Mouse (Mus musculus): ENCODE results near the gene Crebl2.

Crebl2 gene

DNA sequence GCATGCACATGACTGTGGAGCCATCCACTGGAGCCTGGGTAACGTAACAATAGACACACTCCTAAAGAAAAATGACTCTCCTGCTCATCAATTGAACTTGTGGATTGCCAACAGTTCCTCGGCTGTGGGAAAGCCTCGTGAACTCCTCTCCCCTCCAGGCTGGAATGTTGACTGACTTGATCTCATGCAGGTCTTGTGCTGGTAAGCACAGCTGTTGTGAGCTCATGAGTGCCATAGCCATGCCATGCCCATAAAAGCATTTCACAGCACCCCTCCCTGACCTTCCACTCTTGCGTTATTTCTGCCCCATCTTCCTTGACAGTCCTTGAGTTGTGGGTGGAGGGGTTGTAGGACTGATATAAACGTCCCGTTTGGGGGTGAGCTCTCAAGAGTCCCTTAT is 9.5 kb upstream of the Crebl2 start:
- in situ Hi-C loops (cut with MboI, MseI): no loop called here

DNA sequence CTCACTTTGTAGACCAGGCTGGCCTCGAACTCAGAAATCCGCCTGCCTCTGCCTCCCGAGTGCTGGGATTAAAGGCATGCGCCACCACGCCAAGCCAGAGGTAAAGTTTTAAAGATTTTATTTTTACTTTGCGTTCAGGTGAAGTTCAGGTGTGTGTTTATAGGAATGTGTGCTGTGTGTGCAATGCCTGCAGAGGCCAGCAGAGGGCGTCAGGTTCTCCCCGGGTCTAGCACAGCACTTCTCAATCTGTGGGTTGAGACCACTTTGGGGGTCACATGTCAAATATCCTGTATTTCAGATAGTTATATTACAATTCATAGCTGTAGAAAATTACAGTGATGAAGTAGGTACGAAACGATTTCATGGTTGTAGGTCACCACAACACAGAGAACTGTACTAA is 7.1 kb upstream of the Crebl2 start:
- in situ Hi-C loops (cut with MboI, MseI): no loop called here

DNA sequence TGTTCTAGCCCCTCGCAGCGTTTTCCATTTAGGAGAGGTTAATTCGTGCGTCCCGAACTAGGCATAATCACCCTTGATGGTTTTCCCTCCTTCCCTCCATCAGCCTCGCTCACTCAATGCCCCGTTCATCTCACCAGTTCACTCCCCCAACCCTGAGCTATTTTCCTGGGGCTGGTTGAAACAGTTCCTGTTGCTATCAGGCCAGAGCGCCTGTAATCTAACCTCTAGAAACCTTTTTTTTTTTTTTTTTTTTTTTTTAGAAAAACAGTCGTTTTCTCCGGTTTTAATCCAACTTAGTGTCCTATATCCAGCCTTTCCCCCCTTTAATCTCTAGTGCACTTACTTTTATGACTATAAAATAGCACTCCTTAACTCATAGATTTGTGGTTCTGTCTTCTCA is 822 bp downstream of the Crebl2 start:
- in situ Hi-C loops (cut with MboI, MseI): no loop called here

DNA sequence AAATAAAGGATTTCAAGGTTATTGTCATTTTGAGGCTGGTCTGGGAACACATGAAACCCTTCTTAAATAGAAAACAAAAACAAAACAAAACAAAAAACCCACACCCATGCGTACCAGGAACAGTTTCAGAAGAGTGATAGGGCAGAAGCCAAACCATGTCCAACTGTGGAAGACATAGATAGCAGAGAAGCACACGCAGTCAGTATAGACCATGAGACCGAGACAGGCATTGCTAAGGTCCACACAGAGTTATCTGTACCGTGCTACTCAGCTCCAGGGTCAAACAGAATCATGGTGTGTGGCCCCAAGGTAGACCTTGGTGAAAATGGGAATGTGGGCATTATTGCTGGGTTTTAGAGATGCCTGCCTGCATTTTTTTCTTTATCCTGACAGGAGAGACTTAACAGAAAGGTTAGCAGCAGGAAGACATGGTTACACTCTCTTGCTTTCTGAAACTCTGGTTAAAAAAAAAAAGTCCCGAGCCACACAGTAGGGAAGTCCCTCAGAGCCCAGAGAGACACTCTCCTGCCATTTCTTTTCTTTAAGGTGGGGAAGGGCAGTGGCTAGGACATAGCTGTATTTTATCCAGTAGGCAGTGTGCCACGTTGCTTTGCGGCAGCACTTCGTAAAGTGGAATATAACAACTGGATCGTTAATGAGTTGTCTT is 4.8 kb downstream of the Crebl2 start:
- in situ Hi-C loops (cut with MboI, MseI): no loop called here

DNA sequence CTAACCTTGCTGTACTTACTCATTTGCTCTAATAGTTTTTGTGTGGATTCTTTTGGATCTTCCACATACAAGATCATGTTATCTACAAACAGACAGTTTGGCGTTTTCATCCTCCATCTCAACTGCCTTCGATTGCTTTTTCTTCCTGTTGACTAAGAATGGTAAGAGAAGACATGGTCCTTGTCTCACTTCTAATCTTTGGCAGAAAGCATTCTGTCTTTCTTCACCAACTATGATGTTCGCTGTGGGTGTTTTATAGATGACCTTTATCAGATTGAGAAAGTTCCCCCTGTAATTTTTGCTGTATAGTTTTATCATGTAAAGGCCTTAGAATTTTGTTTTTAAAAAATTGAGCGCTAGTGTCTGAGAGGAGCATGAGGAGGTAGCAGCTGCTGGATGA is 8.2 kb downstream of the Crebl2 start:
- in situ Hi-C loops (cut with MboI, MseI): no loop called here

DNA sequence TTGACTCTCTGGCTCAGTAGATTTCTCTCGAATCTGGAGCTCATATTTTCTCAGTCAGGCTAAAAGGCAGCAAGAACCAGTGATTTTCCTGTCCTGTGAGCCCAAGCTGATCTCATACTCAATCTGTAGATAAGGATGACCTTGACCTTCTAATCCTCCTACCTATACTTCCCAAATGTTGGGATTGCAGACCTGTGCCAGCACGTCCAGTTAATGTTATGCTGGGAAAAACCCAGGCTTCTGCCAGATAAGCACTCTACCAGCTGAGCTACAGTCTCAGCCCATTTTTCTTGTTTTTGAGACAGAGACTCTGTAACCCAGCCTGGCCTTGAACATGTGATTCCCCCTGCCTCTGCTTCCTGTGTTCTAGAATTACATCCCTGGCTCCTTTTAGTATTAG is 10.4 kb downstream of the Crebl2 start:
- in situ Hi-C loops (cut with MboI, MseI): no loop called here

DNA sequence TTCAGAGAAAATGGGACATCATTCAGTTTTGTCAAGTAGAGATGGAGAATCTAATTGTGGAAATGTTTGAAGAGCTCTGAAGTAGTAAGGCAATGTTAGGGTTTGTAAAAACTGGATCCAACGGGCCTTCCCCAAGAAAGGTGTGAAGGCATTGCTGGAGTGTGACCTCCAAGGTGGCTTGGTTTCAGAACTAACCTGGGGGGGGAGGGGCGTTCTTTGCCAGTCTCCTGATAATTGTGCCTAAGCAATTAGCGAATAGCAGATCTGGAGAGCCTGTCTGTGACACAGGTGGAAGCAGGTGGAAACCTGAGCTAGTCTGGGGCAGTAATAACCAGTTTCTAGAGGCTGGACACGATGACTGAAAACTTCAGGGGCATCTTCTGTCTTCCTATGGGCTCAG is 15.8 kb downstream of the Crebl2 start:
- in situ Hi-C loops (cut with MboI, MseI): no loop called here

DNA sequence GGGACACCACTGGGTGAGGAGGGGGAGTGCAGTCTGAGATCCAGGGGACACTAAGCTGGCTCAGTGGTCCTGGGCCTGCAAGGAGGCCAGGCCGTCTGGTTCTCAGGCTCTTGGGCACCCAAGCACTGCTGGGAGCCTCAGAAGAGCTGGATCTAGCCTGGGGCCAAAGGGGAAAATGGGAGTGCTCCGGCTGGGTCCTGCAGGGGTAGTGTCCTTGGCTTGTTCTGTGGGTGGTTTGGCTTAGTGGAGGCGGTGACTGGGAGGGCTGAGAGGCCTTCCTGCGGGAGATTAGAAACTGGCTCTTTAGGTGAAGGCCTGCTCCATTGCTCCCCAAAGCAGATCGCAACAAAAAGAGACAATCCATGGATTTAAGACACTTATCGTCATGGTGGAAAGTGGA is 16.4 kb downstream of the Crebl2 start:
- in situ Hi-C loops (cut with MboI, MseI): no loop called here

DNA sequence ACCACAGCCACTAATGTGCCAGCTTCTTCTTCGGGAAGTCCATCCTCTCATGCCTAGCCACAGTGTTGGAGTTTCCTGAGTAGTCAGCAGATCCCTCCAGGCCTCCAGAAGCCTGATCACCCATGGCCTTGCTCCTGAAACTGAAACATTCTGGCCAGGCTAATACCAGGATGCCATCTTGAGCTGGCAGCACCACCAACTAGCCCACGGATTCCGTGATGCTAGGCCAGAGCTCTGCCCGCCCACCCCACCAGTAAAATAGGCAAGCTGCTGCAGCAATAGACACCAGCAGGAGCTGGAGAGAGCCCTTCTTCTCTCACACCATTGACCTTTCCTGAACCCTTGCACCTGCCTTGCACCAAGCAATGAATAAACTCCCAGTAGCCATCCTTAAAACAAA is 17.6 kb downstream of the Crebl2 start:
- in situ Hi-C loops (cut with MboI, MseI): no loop called here

DNA sequence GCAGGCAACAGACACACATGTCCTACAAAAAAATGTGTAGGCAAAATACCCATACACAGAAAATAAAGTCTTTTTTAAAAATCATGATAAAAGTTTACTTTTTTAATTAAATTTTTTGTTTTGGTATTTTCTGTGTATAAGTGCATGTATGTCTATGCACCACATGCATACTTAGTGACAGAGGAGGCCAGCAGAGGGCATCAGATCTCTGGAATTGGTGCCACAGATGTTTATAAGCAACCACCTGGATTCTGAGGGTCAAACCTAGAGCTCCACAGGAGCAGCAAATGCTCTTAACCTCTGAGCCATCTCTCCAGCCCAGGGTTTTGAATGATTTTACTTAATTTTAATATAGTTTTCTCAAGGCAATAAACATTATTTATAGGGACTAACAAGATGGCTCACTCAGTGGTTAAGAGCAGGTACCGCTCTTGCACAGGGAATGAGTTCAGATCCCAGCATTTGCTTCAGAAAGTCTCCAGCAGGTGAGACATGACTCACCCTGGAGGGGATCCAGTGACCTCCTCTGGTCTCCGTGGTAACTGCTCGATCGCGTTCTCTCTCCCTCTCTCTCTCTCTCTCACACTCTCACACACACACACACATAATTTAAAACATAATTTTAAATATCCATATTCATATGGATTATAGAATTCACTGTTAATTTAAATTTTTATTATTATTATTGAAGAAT is 18.4 kb downstream of the Crebl2 start:
- in situ Hi-C loops (cut with MboI, MseI): no loop called here

DNA sequence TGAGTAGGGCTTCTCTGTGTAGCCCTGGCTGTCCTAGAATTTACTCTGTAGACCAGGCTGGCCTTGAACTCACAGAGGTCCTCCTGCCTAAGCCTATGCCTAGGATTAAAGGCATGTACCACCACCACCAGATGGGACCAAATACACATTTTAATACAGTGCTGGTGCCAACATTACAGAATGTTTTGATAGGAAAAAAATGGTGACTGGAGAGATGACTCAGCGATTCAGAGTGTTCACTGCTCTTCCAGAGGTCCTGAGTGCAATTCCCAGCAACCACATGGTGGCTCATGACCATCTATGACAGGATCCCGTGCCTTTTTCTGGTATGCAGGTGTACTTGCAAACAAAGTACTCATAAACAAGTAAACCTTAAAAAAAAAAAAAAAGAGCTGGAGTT is 19.5 kb downstream of the Crebl2 start:
- in situ Hi-C loops (cut with MboI, MseI): no loop called here

DNA sequence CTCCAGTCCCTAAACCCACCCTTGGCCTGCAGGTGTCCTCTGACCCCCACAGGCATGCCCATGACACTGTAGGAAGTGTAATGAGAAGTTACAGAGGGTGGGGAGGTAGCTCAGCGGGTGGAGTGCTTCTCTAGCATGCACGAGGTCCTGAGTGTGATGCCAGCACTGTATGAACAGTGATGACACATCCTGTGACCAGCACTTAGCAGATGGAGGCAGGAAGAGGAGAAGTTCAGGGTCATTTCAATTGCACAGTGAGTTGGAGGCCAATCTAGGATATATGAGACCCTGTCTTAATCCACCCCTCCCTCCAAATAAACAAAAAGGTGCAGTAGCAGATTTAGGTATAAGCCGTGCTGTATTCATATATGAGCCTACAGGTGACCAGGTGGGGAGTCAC is 20.0 kb downstream of the Crebl2 start:
- in situ Hi-C loops (cut with MboI, MseI): no loop called here

DNA sequence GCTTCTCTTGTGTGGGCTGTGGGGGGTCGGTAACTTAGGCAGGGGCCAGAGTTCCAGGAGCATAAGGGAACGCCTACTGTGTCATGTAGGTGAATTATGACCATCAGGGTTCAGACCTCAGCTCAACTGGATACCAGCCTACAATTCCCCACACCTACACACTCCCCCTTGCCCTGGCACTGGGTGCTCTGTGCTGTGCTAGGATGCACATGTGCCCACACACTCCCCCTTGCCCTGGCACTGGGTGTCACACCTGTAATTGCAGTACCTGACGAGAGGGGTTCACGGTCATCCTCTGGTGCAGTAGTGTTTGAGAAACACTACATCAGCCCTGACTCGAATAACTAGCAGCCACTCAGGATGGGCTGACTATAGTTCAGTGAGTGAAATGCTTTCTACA is 24.8 kb downstream of the Crebl2 start:
- in situ Hi-C loops (cut with MboI, MseI): no loop called here

DNA sequence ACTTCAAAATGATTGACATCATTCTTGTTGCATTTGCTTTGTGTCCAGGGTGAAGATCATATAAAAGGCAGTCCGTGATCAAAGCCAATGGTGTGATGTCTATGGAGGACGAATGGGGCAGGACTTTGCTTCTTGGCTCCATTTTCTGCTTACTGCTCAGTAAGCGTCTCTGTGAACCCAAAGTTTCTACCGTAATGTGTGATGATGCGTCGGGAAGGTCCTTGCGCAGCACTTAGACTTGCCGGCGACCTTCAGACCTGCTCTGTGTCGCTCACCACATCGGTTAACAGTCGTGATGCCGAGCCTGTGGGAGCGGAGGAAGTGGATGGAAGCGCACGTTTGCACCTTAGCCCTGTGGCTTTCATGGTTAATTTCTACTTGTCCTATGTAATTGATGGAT is 26.0 kb downstream of the Crebl2 start:
- in situ Hi-C loops (cut with MboI, MseI): no loop called here

DNA sequence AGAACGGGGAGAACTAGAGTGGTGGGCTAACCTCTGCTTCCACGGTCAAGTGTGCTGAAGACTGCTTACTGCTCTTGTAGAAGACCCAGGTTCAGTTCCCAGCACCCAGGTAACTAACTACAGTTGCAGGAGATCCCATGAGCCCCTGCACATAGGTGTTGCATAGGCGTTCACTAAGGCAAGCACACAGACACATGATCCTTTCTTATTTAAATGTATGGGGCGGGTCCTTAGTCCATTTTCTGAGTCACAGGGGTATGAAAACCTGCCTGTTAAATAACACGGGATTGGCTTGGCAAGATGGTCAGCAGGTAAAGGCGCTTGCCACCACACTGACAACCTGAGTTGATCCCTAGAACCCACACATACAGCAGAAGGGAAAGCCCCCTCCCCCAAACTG is 29.1 kb downstream of the Crebl2 start:
- in situ Hi-C loops (cut with MboI, MseI): no loop called here

DNA sequence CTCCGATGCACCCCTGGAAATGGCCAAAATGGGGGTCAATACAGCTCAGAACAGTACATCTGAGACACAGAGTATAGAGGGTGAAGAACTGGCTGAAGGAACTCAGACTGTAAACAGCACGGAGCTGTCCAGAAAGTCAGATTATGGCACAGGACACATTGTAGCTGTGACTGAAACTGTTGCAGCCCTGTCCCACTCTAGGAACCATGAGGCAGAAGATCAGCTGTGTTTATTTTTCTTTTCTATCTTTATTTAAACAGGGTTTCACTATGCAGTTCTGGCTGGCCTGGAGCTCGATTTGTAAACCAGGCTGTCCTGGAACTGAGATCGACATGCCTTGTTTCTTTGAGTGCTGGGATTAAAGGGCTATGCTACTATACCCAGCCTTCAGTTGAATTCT is 30.3 kb downstream of the Crebl2 start:
- in situ Hi-C loops (cut with MboI, MseI): loop anchor here (10.0 kb wide), 1 partner anchor 215 kb away; no protein-coding TSS in a partner anchor

DNA sequence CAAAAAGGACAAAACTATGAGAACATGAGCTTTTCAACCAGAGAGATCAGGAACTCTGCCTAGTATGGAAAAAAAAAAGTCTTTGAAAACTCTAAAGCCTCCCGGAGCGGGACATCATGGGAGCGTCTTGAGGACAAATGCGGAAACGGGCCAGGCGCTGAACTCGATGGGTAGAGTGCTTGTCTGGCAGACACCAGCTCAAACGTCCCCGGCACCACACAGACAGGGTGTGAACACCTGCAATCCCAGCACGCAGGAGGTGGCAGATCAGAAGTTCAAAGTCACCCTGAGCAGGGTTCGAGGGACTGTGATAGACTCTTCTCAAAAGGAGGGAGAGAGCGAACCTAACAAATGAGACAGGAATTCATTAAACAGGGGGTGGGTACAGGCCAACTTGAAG is 31.4 kb downstream of the Crebl2 start:
- in situ Hi-C loops (cut with MboI, MseI): loop anchor here (10.0 kb wide), 1 partner anchor 217 kb away; no protein-coding TSS in a partner anchor

DNA sequence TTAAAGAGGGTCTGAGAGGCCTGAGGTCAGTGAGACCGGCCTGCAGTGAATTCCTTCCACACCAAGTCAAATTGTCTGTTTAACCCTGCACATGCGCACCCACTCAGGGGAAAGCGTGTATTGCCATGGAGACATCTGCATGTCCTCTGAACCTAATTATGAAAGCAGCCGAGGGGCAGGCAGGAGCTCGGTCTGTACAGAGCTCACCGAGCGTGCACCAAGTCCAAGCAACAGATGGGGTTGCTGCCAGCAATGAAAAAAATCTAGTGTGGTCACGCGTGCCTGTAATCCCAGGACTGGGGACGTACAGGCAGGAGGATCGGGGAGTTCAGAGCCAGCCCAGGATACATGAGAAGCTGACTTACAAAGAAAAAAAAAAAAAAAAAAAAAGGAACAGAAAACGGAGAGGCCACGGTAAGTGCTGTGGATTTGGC is 32.7 kb downstream of the Crebl2 start:
- in situ Hi-C loops (cut with MboI, MseI): loop anchor here (10.0 kb wide), 1 partner anchor 218 kb away; no protein-coding TSS in a partner anchor

DNA sequence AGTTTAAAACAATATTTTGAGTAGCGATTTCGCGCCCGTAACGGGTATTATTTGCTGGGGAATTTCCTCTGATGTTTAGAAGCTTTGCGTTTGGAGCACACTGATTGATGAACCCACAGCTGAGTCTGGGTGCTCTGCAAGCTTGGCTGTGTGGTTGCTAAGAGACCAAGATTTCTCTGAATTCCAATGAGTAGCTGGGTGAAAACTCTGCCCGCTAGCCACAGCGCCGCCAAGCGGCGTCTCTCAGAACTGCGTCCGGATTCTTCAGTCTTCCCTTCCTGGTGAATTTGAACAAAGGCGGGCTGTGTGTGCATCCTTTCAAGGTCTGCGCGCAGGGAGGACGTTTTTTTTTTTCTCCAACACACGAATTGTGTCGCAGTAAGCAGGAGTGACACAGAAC is 33.2 kb downstream of the Crebl2 start:
- in situ Hi-C loops (cut with MboI, MseI): loop anchor here (10.0 kb wide), 1 partner anchor 218 kb away; no protein-coding TSS in a partner anchor

DNA sequence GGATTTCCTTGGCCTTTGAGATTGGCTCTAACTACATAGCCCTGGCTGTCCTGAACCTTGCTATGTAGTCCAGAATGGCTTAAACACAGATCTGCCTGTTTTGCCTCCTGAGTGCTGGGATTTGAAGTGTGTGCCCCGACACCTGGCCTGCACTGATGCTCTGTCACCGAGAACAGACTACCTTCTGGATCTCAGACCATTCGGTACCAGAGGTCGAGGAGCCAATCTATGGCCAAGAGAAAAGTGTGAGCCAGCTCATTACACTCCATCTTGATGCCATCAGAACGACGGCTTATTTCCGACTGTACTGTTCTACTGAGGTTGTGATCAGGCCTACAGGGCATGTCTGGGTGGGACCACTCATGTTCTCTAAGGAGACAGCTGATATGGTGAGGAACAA is 36.2 kb downstream of the Crebl2 start:
- in situ Hi-C loops (cut with MboI, MseI): loop anchor here (10.0 kb wide), 1 partner anchor 221 kb away; no protein-coding TSS in a partner anchor

DNA sequence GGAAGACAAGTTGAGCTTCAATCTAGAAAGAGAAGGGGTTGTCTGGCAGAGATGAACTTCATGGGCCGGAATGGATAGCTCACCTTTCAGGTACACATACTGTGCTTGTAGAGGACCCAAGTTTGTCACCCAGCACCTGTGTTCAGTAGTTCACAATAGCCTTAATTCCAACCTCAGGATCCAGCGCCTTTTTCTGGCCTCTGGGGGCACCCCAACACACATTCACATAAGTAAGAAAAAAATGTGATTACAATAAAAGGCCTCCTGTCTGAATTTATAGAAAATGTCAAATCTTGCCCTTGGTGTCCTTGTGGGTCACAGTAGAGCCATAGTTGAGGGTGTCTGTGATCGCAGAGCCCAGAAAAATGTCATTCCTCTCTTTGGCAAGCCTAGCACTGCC is 37.4 kb downstream of the Crebl2 start:
- in situ Hi-C loops (cut with MboI, MseI): loop anchor here (10.0 kb wide), 1 partner anchor 223 kb away; no protein-coding TSS in a partner anchor

DNA sequence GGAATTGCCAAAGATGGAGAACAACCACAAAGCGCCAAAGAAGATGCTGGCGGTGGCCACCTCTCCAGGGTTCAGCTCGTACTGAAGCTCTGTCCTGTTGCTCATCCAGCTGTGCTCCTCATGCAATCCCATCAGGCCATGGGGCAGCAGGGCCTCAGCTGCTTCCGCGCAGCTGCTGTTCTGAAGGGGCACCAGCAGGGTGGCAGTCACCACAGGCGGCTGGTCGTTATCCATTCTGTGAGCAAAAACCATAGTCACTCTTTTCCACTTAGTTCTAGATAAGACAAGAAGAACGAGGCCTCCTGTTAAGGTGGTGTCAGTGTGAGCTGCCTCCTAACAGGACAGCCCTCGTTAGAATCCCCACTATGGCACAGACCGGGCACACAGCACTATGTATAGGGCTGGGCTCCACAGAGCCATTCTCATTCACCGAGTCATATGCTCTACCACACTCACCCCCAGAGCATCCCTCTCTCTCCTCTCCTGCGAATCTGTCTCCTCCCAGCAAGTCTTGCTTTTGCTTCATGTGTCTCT is 40.3 kb downstream of the Crebl2 start:
- in situ Hi-C loops (cut with MboI, MseI): loop anchor here (10.0 kb wide), 1 partner anchor 75 kb away; no protein-coding TSS in a partner anchor

DNA sequence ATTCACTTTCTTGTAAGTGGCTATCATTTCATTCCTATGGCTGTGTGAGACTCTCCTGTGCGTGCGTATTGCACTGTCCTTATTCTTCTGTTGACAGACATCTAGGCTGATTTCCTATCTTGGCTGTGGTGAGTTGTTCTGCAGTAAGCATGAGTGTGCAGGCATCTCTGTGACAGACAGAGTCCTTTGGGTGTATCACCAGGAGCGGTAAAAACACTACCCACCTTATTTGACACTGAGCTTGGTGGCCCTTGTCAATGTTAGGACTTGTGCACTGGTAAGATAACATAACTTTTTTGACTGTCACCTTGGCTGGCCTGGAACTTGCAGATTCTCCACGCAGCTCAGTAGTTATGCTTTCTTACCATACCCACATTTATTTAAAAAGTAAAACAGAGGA is 40.9 kb downstream of the Crebl2 start:
- in situ Hi-C loops (cut with MboI, MseI): loop anchor here (10.0 kb wide), 1 partner anchor 74 kb away; no protein-coding TSS in a partner anchor

All from T-helper 1 cell (primary cell).